Mouse (Mus musculus): ENCODE measurements around the gene Litaf.

GRCm38 (mm10) chr16:11021403-11022112, 44.4 kb downstream of the Litaf start:
- TF ChIP-seq CTCF (IDR thresholded peaks at IDR 0.05; ENCODE audit: low read depth, low read length) (no peak), POLR2A (IDR thresholded peaks at IDR 0.05; ENCODE audit: insufficient read depth, low read length) (no peak), EP300 (IDR thresholded peaks at IDR 0.05; ENCODE audit: insufficient read depth, low read depth, low read length) (no peak)
